Comparison of ENCODE assay signal across 8 mouse cellular contexts in the genomic region with DNA sequence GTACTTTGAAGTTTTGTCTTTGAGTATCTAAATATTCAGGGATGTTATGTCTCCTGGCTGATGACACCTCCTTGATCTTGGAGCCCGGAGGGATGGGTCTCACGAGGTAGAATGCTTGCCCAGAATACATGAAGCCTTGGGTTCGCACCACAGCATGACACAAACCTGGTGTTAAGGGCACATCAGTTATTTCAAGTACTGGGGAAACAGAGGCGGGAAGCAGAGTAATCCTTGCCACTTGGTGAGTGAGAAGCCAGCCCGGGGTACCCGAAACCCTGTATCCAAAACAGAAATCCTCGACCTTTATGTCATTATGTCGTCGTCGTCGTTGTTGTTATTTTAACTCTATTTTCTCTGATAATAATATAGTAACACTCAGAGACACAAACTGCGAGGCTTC. TPM values are rescaled to one million over a fixed set of nuclear protein-coding genes. Genes with fewer than 3 reads are reported as not detected.
DNase-seq lines count a peak whose midpoint lies in the region; ATAC-seq and TF ChIP-seq lines count a peak whose summit lies in the region.

No protein-coding gene starts in this region.

- WGBS in kidney, embryonic 16.5 days: 30% methylated on average over 12 of the region's 12 CpGs
- WGBS in hindbrain, postnatal 0 days: 29% methylated on average over 12 of the region's 12 CpGs
- WGBS in neural tube, embryonic 12.5 days: 34% methylated on average over 12 of the region's 12 CpGs

- TF ChIP-seq CTCF in hindbrain, postnatal 0 days (IDR thresholded peaks at IDR 0.05; ENCODE audit: low read depth): no peak

- H3K36me3 ChIP-seq in kidney, embryonic 16.5 days (ENCODE audit: insufficient read depth, low read length): peaks cover 14% of the 10 kb centered on the region
- H3K36me3 ChIP-seq in hindbrain, postnatal 0 days (ENCODE audit: insufficient read depth, low read length): peaks cover 6% of the 10 kb centered on the region
- peaks cover 16% of the 10 kb centered on the region for H3K36me3 ChIP-seq in neural tube, embryonic 12.5 days

- peak overlapping the region; percentile 59; the same call in 1 of the 2 replicates for H3K9ac ChIP-seq in kidney, embryonic 16.5 days (replicated peaks; ENCODE audit: low read length)
- H3K9ac ChIP-seq in hindbrain, postnatal 0 days (replicated peaks; ENCODE audit: low read length): peak overlapping the region; percentile 40
- H3K9ac ChIP-seq in neural tube, embryonic 12.5 days: no peak overlapping the region; the same call in 1 of the 2 replicates

- H3K27ac ChIP-seq in kidney, embryonic 16.5 days (ENCODE audit: low read length): no peak overlapping the region
- peak overlapping the region; percentile 96; the same call in 1 of the 2 replicates for H3K27ac ChIP-seq in hindbrain, postnatal 0 days
- H3K27ac ChIP-seq in neural tube, embryonic 12.5 days: no peak overlapping the region

- ATAC-seq in kidney, embryonic 16.5 days (ENCODE audit: low FRiP score, low TSS enrichment): no peak
- no peak for ATAC-seq in hindbrain, postnatal 0 days
- ATAC-seq in neural tube, embryonic 12.5 days (ENCODE audit: low FRiP score, low read depth): no peak
- ATAC-seq in activated CD4-positive, CD25-positive, alpha-beta regulatory T cell, adult 4 months: no peak

- peak overlapping the region; percentile 64 for H3K4me3 ChIP-seq in kidney, embryonic 16.5 days (ENCODE audit: low read length)
- H3K4me3 ChIP-seq in hindbrain, postnatal 0 days (ENCODE audit: low read length): peak overlapping the region; percentile 65
- H3K4me3 ChIP-seq in neural tube, embryonic 12.5 days: peak overlapping the region; percentile 51; the same call in 1 of the 2 replicates

- H3K4me1 ChIP-seq in kidney, embryonic 16.5 days (ENCODE audit: insufficient read depth, low read length): peaks cover 15% of the 10 kb centered on the region
- peaks cover 12% of the 10 kb centered on the region for H3K4me1 ChIP-seq in hindbrain, postnatal 0 days (ENCODE audit: insufficient read depth, low read length)
- H3K4me1 ChIP-seq in neural tube, embryonic 12.5 days: peaks cover 11% of the 10 kb centered on the region

- no peaks in the 10 kb centered on the region for H3K9me3 ChIP-seq in kidney, embryonic 16.5 days (ENCODE audit: low read length)
- no peaks in the 10 kb centered on the region for H3K9me3 ChIP-seq in hindbrain, postnatal 0 days (ENCODE audit: low read length)
- no peaks in the 10 kb centered on the region for H3K9me3 ChIP-seq in neural tube, embryonic 12.5 days

- no peaks in the 10 kb centered on the region for H3K27me3 ChIP-seq in kidney, embryonic 16.5 days (ENCODE audit: insufficient read depth, low read length)
- H3K27me3 ChIP-seq in hindbrain, postnatal 0 days (ENCODE audit: insufficient read depth, low read length): no peaks in the 10 kb centered on the region
- H3K27me3 ChIP-seq in neural tube, embryonic 12.5 days (replicated peaks): no peaks in the 10 kb centered on the region

- no peak for DNase-seq in kidney, postnatal 36 days
- peak; percentile 52 for DNase-seq in cerebellum, adult 9-11 months
- DNase-seq in hindbrain, postnatal 0 days (ENCODE audit: low spot score): no peak
- no peak for DNase-seq in urinary bladder, postnatal 36 days (ENCODE audit: low spot score in 2 of 2)
- DNase-seq in embryo, embryonic 10 days (ENCODE audit: low spot score): no peak

- peak overlapping the region; percentile 59 for H3K4me2 ChIP-seq in kidney, embryonic 16.5 days (replicated peaks; ENCODE audit: low read depth, low read length)
- H3K4me2 ChIP-seq in hindbrain, postnatal 0 days (ENCODE audit: low read depth, low read length): peak overlapping the region; percentile 100
- peak overlapping the region; percentile 82 for H3K4me2 ChIP-seq in neural tube, embryonic 12.5 days (replicated peaks)

RNA-seq across cellular contexts. Expression of gene Mon1b, which starts 1.2 kb away (rescaled TPM):
- 8.2 and 10.3 TPM in 2 replicates for polyA plus RNA-seq in kidney, embryonic 16.5 days (2015; fragmentation: Nextera tagmentation; extraction: Ambion mirVana)
- total RNA-seq in hindbrain, postnatal 0 days (2014; rRNA removed): 25.5 and 31.6 TPM in 2 replicates
- 6.9 and 7.8 TPM in 2 replicates for polyA plus RNA-seq in hindbrain, postnatal 0 days (2015; fragmentation: Nextera tagmentation; extraction: Ambion mirVana)
- polyA plus RNA-seq in neural tube, embryonic 12.5 days (2016; fragmentation: Nextera tagmentation; extraction: Ambion mirVana): 10.8 and 12.1 TPM in 2 replicates
- 10 to 100 TPM; 10.9 to 16.9 TPM for polyA plus RNA-seq in activated CD4-positive, CD25-positive, alpha-beta regulatory T cell, adult 4 months (2017; shearing (Covaris generic))

RNA-seq across cellular contexts. Expression of gene Syce1l, which starts 8.9 kb away (rescaled TPM):
- polyA plus RNA-seq in kidney, embryonic 16.5 days (2015; fragmentation: Nextera tagmentation; extraction: Ambion mirVana): not detected in 2 replicates
- total RNA-seq in hindbrain, postnatal 0 days (2014; rRNA removed): not detected in 2 replicates
- 0.33 TPM in 1 of 2 replicates, not detected in the other for polyA plus RNA-seq in hindbrain, postnatal 0 days (2015; fragmentation: Nextera tagmentation; extraction: Ambion mirVana)
- polyA plus RNA-seq in neural tube, embryonic 12.5 days (2016; fragmentation: Nextera tagmentation; extraction: Ambion mirVana): not detected in 2 replicates
- polyA plus RNA-seq in activated CD4-positive, CD25-positive, alpha-beta regulatory T cell, adult 4 months (2017; shearing (Covaris generic)): not detected
